In the genomic region with DNA sequence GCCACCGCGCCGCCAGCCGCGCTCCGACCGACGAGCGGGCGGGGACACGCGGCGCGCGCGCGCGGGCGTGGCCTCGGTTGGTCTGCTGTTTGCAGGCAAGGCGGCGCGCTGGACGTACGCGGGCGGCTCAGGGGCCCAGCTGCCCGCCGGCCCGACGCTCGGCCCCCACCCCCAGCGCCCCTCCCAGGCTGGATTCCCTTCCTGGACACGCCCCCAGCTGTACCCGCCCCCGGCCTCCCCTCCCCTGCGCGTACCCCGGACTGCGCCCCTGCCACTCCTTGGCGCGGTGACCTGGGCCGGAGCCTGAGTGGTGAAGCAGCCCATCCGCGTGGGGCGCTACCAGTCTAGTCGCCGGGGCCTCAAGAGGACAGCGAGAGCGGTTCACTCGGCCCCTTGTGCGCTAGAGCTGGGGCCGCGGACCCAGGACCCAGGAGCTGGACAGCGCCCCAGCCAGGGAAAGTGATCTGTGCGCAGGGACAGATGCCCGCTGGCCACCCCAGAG, we compare ENCODE assay signal across 8 mouse cellular contexts. TPM values are rescaled to one million over a fixed set of nuclear protein-coding genes. Genes with fewer than 3 reads are reported as not detected.
A peak's percentile ranks its signal among the peaks of the same experiment; 100 is the strongest.
DNase-seq lines count a peak whose midpoint lies in the region; ATAC-seq lines count a peak whose summit lies in the region.

A gene (minus strand): TSS at position 42 of the 502 bp plus-strand sequence.

- H3K27me3 ChIP-seq in hindbrain, embryonic 12.5 days: no peaks in the 10 kb centered on the region

- ATAC-seq in hindbrain, embryonic 12.5 days (ENCODE audit: low FRiP score): peak; percentile 89

- H3K9me3 ChIP-seq in hindbrain, embryonic 12.5 days (replicated peaks): no peaks in the 10 kb centered on the region

- peak within 1 kb of the TSS; percentile 77 for H3K4me2 ChIP-seq in hindbrain, embryonic 12.5 days (replicated peaks)

- peaks cover 37% of the 10 kb centered on the region for H3K4me1 ChIP-seq in hindbrain, embryonic 12.5 days

- peak within 1 kb of the TSS; percentile 98 for H3K27ac ChIP-seq in hindbrain, embryonic 12.5 days

- under 1% methylated on average over 33 of the region's 57 CpGs for WGBS in hindbrain, embryonic 12.5 days

- peak; percentile 99 for DNase-seq in Muller cell, postnatal 12 days (ENCODE audit: inconsistent ontology term)
- peak; percentile 96 for DNase-seq in cerebellum, adult 9-11 months
- peak; percentile 87 to 91 for DNase-seq in frontal cortex, postnatal 10 days (ENCODE audit: low spot score in 2 of 2)
- peak; percentile 91 to 93 for DNase-seq in layer of hippocampus, postnatal 14 days (ENCODE audit: low spot score in 2 of 2)
- peak; percentile 91 for DNase-seq in lung, postnatal 14 days
- DNase-seq in retina, adult 2 months (ENCODE audit: low read depth, low spot score): peak; percentile 86
- peak; percentile 90 to 92 for DNase-seq in thymus, postnatal 36 days

- H3K36me3 ChIP-seq in hindbrain, embryonic 12.5 days: peaks cover 12% of the 10 kb centered on the region

- H3K9ac ChIP-seq in hindbrain, embryonic 12.5 days: peak within 1 kb of the TSS; percentile 76

- H3K4me3 ChIP-seq in hindbrain, embryonic 12.5 days: peak within 1 kb of the TSS; percentile 61

RNA-seq across cellular contexts. Expression of the gene that starts here (rescaled TPM):
- 508 and 530 TPM in 2 replicates for polyA plus RNA-seq in hindbrain, embryonic 12.5 days (2016; fragmentation: Nextera tagmentation; extraction: Ambion mirVana)
- total RNA-seq in layer of hippocampus, postnatal 14 days (2021): 100 to 1,000 TPM; 272 to 273 TPM

Comparison
In these comparisons a context has a peak if more than half of its experiments do, and no peak if none do; other contexts are left out.
1. Peak in every context shown above with its lines: DNase-seq, ATAC-seq, H3K4me3 ChIP-seq and H3K27ac ChIP-seq.